Mouse (Mus musculus): ENCODE data around the gene Cish.

GRCm38 (mm10) chr9:107340267-107340859, 44.5 kb downstream of the Cish start, which contains the start of gene 6430571L13Rik:
- TF ChIP-seq CTCF (IDR thresholded peaks at IDR 0.05; ENCODE audit: insufficient read depth, low read depth, low read length) (no peak), POLR2A (IDR thresholded peaks at IDR 0.05; ENCODE audit: insufficient read depth, low read depth, low read length) (no peak)
